Mouse (Mus musculus) kidney, adult 2 months (tissue): ENCODE data around the gene Slc36a2.

ENCODE experiments used
- CTCF ChIP-seq: fragments of 200-500 bp; conservative IDR thresholded peaks from 2 replicates; pipeline ENCODE4 v1.5.1; 2011; ENCODE audit warnings: low read depth, mild to moderate bottlenecking, control low read depth, low read length, moderate library complexity, mixed read lengths; ENCODE audit not compliant: insufficient read depth, insufficient read length
- POLR2A ChIP-seq: fragments of 200-500 bp; IDR thresholded peaks from one replicate; pipeline ENCODE4 v1.6.1; 2011; ENCODE audit warnings: low read depth, low read length, control low read depth

DNA sequence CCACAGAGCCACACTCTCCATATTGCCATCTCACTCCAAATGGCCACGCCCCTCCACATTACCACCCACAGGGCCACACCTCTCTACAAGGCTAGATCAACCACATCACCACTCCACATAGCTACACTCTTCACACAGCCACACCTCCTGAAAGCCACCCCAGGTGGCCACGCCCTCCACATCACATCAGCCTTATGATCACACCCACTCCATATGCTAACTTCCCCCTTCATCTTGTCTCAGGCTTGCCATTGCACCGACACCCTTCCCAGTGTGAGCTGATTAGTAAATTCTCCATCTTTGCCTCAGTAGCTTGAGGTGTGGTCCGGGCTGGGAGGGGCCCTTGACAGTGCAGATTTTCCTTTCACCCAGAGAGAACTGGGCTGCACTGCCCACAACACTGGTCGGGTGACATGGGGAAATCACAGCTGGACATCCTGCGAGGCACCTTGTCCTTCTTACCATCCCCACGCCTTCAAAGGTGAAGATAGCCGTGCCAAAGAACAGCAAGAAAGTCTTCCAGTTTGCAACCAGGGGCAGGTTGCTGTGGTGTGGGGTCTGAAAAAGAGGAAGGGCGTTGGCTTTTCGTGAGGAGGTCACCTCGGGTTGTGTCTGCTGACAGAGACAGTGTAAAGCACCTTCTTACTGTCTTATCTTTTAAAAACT is 53.7 kb downstream of the Slc36a2 start:
- TF ChIP-seq POLR2A: no peak
- TF ChIP-seq CTCF: no peak
